Mouse (Mus musculus): Measurements from ENCODE around the gene Atl3.

- no peak for TF ChIP-seq CTCF (IDR thresholded peaks at IDR 0.05; ENCODE audit: low read depth)
- TF ChIP-seq EP300 (IDR thresholded peaks at IDR 0.05; ENCODE audit: low read depth) = no peak
Measured at GRCm38 (mm10) chr19:7569650-7570049, 75.8 kb downstream of the Atl3 start.
